Mouse (Mus musculus) megakaryocyte, embryonic 14.5 days (primary cell): ENCODE measurements at regions not wholly inside any gene's neighbourhood (a gene's known extent, or its start where the extent isn't known, plus 50 kb on each side); places are given as distances from the start of the nearest gene placed in this dataset.

Experiments
- FLI1 ChIP-seq: IDR thresholded peaks from 2 replicates; pipeline ENCODE4 v1.6.1; 2012; ENCODE audit warnings: low read length, inconsistent platforms, mixed read lengths
- GATA1 ChIP-seq: IDR thresholded peaks from 3 replicates; pipeline ENCODE4 v1.6.1; 2012; ENCODE audit warnings: mixed read lengths, low read length, inconsistent platforms, borderline replicate concordance

- TF ChIP-seq GATA1 = no peak
- TF ChIP-seq FLI1 = no peak
These were observed 200.6 kb upstream of the Tas2r119 start for GRCm38 (mm10) chr15:31976461-31976860.
